ENCODE assay signal across 9 mouse cellular contexts in the genomic region with DNA sequence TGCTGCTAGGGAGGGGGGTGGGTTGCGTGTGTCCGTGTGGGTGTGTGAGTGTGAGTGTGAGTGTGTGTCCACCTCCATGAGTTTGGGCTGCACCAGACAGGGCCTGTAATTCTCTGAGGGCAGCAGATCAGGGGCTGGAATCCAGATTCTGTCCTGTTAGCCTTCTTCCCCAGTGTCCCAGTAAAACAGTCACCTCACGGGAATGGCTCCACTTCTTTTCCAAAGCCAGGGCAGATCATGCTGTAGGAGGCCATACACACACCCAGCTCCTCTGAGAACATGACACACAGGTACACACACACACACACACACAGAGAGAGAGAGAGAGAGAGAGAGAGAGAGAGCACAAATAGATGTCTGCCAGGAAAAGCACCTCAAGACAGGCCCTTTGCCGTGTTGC. TPM values are rescaled to one million over a fixed set of nuclear protein-coding genes. Genes with fewer than 3 reads are reported as not detected.
DNase-seq lines count a peak whose midpoint lies in the region; ATAC-seq and TF ChIP-seq lines count a peak whose summit lies in the region.
"Had no signal": no experiment of that assay in that cellular context is flagged by ENCODE, and none has a peak within 500 bp of the region (broad histone marks: within the 10 kb centered on the region; RNA-seq: fewer than 3 reads in every experiment).

No protein-coding gene starts in this region.

- 36% methylated on average over 4 of the region's 4 CpGs for WGBS in lung, adult 2 months
- 25% methylated on average over 4 of the region's 4 CpGs for whole genome bisulfite sequencing in forebrain, embryonic 12.5 days
- WGBS in intestine, postnatal 0 days: 53% methylated on average over 4 of the region's 4 CpGs
- WGBS in neural tube, embryonic 15.5 days: 41% methylated on average over 4 of the region's 4 CpGs

- peak overlapping the region; percentile 97 for H3K4me2 ChIP-seq in forebrain, embryonic 12.5 days
- H3K4me2 ChIP-seq in intestine, postnatal 0 days (replicated peaks; ENCODE audit: low read depth): peak overlapping the region; percentile 76
- H3K4me2 ChIP-seq in neural tube, embryonic 15.5 days: peak overlapping the region; percentile 90

- H3K36me3 ChIP-seq in forebrain, embryonic 12.5 days (replicated peaks): no peaks in the 10 kb centered on the region
- H3K36me3 ChIP-seq in intestine, postnatal 0 days (ENCODE audit: control insufficient read depth, insufficient read depth): no peaks in the 10 kb centered on the region
- H3K36me3 ChIP-seq in neural tube, embryonic 15.5 days: no peaks in the 10 kb centered on the region

- no peaks in the 10 kb centered on the region for H3K9me3 ChIP-seq in forebrain, embryonic 12.5 days
- H3K9me3 ChIP-seq in intestine, postnatal 0 days (ENCODE audit: control insufficient read depth): no peaks in the 10 kb centered on the region
- H3K9me3 ChIP-seq in neural tube, embryonic 15.5 days (replicated peaks): no peaks in the 10 kb centered on the region

- ATAC-seq in forebrain, embryonic 12.5 days (ENCODE audit: low FRiP score): no peak
- no peak for ATAC-seq in intestine, postnatal 0 days
- no peak for ATAC-seq in neural tube, embryonic 15.5 days (ENCODE audit: low FRiP score)

- no peak for TF ChIP-seq POLR2A in lung, adult 2 months (IDR thresholded peaks at IDR 0.05; ENCODE audit: borderline replicate concordance, extremely low read depth, low read depth, low read length)

- no peak for TF ChIP-seq CTCF in lung, adult 2 months (IDR thresholded peaks at IDR 0.05; ENCODE audit: insufficient read depth, low read length)
- TF ChIP-seq CTCF in intestine, postnatal 0 days (IDR thresholded peaks at IDR 0.05; ENCODE audit: low read depth): no peak

- H3K4me1 ChIP-seq in lung, adult 2 months (ENCODE audit: control insufficient read depth, insufficient read depth, low read length): no peaks in the 10 kb centered on the region
- peaks cover 16% of the 10 kb centered on the region for H3K4me1 ChIP-seq in forebrain, embryonic 12.5 days
- 0 out of 2 replicates have a peak, but pooled peaks cover 2% of the 10 kb centered on the region for H3K4me1 ChIP-seq in intestine, postnatal 0 days (replicated peaks; ENCODE audit: control insufficient read depth, insufficient read depth, low read length)
- peaks cover 64% of the 10 kb centered on the region for H3K4me1 ChIP-seq in neural tube, embryonic 15.5 days

- DNase-seq in lung, adult 2 months: no peak
- no peak for DNase-seq in lung, postnatal 25 days (ENCODE audit: low spot score)
- DNase-seq in right cerebral cortex, postnatal 14 days: no peak
- DNase-seq in left cerebral cortex, adult 18-20 months (ENCODE audit: low spot score in 2 of 2): no peak
- DNase-seq in spleen, adult 18-20 months: no peak
- DNase-seq: thymus, postnatal 36 days had no signal

- H3K9ac ChIP-seq in forebrain, embryonic 12.5 days: peak overlapping the region; percentile 67; the same call in 1 of the 2 replicates
- H3K9ac ChIP-seq in intestine, postnatal 0 days (ENCODE audit: low read depth, low read length): no peak overlapping the region
- H3K9ac ChIP-seq in neural tube, embryonic 15.5 days (replicated peaks): peak overlapping the region; percentile 76

- peak overlapping the region; percentile 22 for H3K4me3 ChIP-seq in lung, adult 2 months (replicated peaks; ENCODE audit: extremely low read depth, low read depth, low read length)
- H3K4me3 ChIP-seq in forebrain, embryonic 12.5 days (replicated peaks): peak overlapping the region; percentile 51
- peak overlapping the region; percentile 46 for H3K4me3 ChIP-seq in intestine, postnatal 0 days (ENCODE audit: low read depth, low read length)
- peak overlapping the region; percentile 66 for H3K4me3 ChIP-seq in neural tube, embryonic 15.5 days (replicated peaks)

- H3K27ac ChIP-seq in forebrain, embryonic 12.5 days: no peak overlapping the region
- H3K27ac ChIP-seq in intestine, postnatal 0 days (ENCODE audit: low read depth, low read length): no peak overlapping the region
- H3K27ac ChIP-seq in neural tube, embryonic 15.5 days (replicated peaks): peak overlapping the region; percentile 87; the same call in 1 of the 2 replicates

- H3K27me3 ChIP-seq in forebrain, embryonic 12.5 days: peaks cover 59% of the 10 kb centered on the region
- H3K27me3 ChIP-seq in intestine, postnatal 0 days (replicated peaks; ENCODE audit: control insufficient read depth, insufficient read depth, low read length): peaks cover 25% of the 10 kb centered on the region
- H3K27me3 ChIP-seq in neural tube, embryonic 15.5 days (replicated peaks): peaks cover 27% of the 10 kb centered on the region; the same call in 1 of the 2 replicates

RNA-seq across cellular contexts. Expression of a gene that starts 1.1 kb away (rescaled TPM):
- polyA plus RNA-seq in lung, adult 2 months (2012; rRNA removed): 85.5 and 98.7 TPM in 2 replicates
- polyA plus RNA-seq in forebrain, embryonic 12.5 days (2016; fragmentation: Nextera tagmentation; extraction: Ambion mirVana): 0.54 and 0.64 TPM in 2 replicates
- 7.3 and 8.1 TPM in 2 replicates for polyA plus RNA-seq in intestine, postnatal 0 days (2015; fragmentation: Nextera tagmentation; extraction: Ambion mirVana)
- 12.5 and 12.9 TPM in 2 replicates for polyA plus RNA-seq in neural tube, embryonic 15.5 days (2015; fragmentation: Nextera tagmentation; extraction: Ambion mirVana)
- 10 to 100 TPM; 22.6 to 24.2 TPM for total RNA-seq in left cerebral cortex, adult 18-20 months (2021)

RNA-seq across cellular contexts. Expression of a gene that starts 43.4 kb away (rescaled TPM):
- 0.62 TPM in 1 of 2 replicates, not detected in the other for polyA plus RNA-seq in lung, adult 2 months (2012; rRNA removed)
- polyA plus RNA-seq in forebrain, embryonic 12.5 days (2016; fragmentation: Nextera tagmentation; extraction: Ambion mirVana): not detected in 2 replicates
- not detected in 2 replicates for polyA plus RNA-seq in intestine, postnatal 0 days (2015; fragmentation: Nextera tagmentation; extraction: Ambion mirVana)
- polyA plus RNA-seq in neural tube, embryonic 15.5 days (2015; fragmentation: Nextera tagmentation; extraction: Ambion mirVana): not detected in 2 replicates
- total RNA-seq in left cerebral cortex, adult 18-20 months (2021): not detected

RNA-seq across cellular contexts. Expression of a gene that starts 58.7 kb away (rescaled TPM):
- polyA plus RNA-seq in lung, adult 2 months (2012; rRNA removed): 82.9 and 97.2 TPM in 2 replicates
- polyA plus RNA-seq in forebrain, embryonic 12.5 days (2016; fragmentation: Nextera tagmentation; extraction: Ambion mirVana): 22.0 and 24.6 TPM in 2 replicates
- 71.6 and 79.4 TPM in 2 replicates for polyA plus RNA-seq in intestine, postnatal 0 days (2015; fragmentation: Nextera tagmentation; extraction: Ambion mirVana)
- 31.2 and 32.8 TPM in 2 replicates for polyA plus RNA-seq in neural tube, embryonic 15.5 days (2015; fragmentation: Nextera tagmentation; extraction: Ambion mirVana)
- total RNA-seq in left cerebral cortex, adult 18-20 months (2021): 10 to 100 TPM; 39.6 to 41.6 TPM
